Mouse (Mus musculus) CH12.LX (cell line): ENCODE measurements at regions not wholly inside any gene's neighbourhood (a gene's known extent, or its start where the extent isn't known, plus 50 kb on each side); places are given as distances from the start of the nearest gene placed in this dataset.
A peak's percentile ranks its signal among the peaks of the same experiment; 100 is the strongest.

Experiments
- DNase-seq: peaks from one replicate; pipeline ENCODE4 v3.0.0-alpha.2; 2013; ENCODE audit errors: extremely low read depth
- H3K27ac ChIP-seq: 2 replicates; pipeline ENCODE4 v1.5.1; 2012; ENCODE audit warnings: low read depth, mild to moderate bottlenecking, control low read depth, moderate library complexity; ENCODE audit not compliant: insufficient read depth
- H3K27me3 ChIP-seq: replicated peaks from 2 replicates; pipeline ENCODE3; 2012; ENCODE audit warnings: inconsistent platforms
- H3K36me3 ChIP-seq, 2 experiments: replicated peaks in 1 of 2; 2 replicates each; pipeline versions ENCODE3 to v1.6.1; 2012; ENCODE audit warnings: inconsistent platforms in 1 of 2, low read length in 1 of 2, mild to moderate bottlenecking in 1 of 2, mixed read lengths in 1 of 2, moderate library complexity in 1 of 2; ENCODE audit not compliant: control insufficient read depth in 1 of 2, insufficient read depth in 1 of 2
- H3K4me1 ChIP-seq, 2 experiments: 2 replicates each; pipeline ENCODE4 v1.6.1; 2012; ENCODE audit warnings: inconsistent platforms in 1 of 2, moderate library complexity in 1 of 2; ENCODE audit not compliant: insufficient read depth in 2 of 2, control insufficient read depth in 1 of 2
- H3K4me2 ChIP-seq: 2 replicates; pipeline ENCODE4 v1.6.1; 2012; ENCODE audit warnings: low read depth, mild to moderate bottlenecking, control low read depth; ENCODE audit not compliant: poor library complexity, insufficient read depth, severe bottlenecking
- H3K4me3 ChIP-seq, 3 experiments: fragments of 150-350 bp in 1 of 3; sonication (generic) in 1 of 3; replicated peaks in 1 of 3; 2 replicates each; pipeline versions ENCODE3 to v1.5.1; 2011 to 2012; ENCODE audit warnings: low read depth in 2 of 3, low read length in 2 of 3, mild to moderate bottlenecking in 2 of 3, moderate library complexity in 2 of 3, control low read depth in 1 of 3, improper control_type of control experiment in 1 of 3, inconsistent platforms in 1 of 3, mixed read lengths in 1 of 3; ENCODE audit not compliant: poor library complexity in 1 of 3
- H3K79me2 ChIP-seq: replicated peaks from 2 replicates; pipeline ENCODE4 v1.6.1; 2012; ENCODE audit warnings: mild to moderate bottlenecking, moderate library complexity; ENCODE audit not compliant: control insufficient read depth, poor library complexity, insufficient read depth, severe bottlenecking; ENCODE audit errors: extremely low read depth
- H3K9ac ChIP-seq: 2 replicates; pipeline ENCODE4 v1.6.1; 2012; ENCODE audit warnings: low read depth, mild to moderate bottlenecking, control low read depth, moderate library complexity; ENCODE audit not compliant: insufficient read depth
- H3K9me3 ChIP-seq: replicated peaks from 2 replicates; pipeline ENCODE3; 2012; ENCODE audit warnings: low read length, inconsistent platforms, mixed read lengths
- CHD1 ChIP-seq: IDR thresholded peaks from 2 replicates; pipeline ENCODE4 v1.6.1; 2012; ENCODE audit warnings: low read depth, low read length, improper control_type of control experiment, inconsistent platforms
- CHD2 ChIP-seq: IDR thresholded peaks from 2 replicates; pipeline ENCODE4 v1.6.1; 2011; ENCODE audit warnings: low read length, improper control_type of control experiment
- E2F4 ChIP-seq: IDR thresholded peaks from 2 replicates; pipeline ENCODE4 v1.6.1; 2011; ENCODE audit warnings: low read depth, low read length, improper control_type of control experiment; ENCODE audit not compliant: insufficient replicate concordance
- EP300 ChIP-seq: IDR thresholded peaks from 2 replicates; pipeline ENCODE4 v1.6.1; 2011; ENCODE audit warnings: low read length, improper control_type of control experiment
- ETS1 ChIP-seq: conservative IDR thresholded peaks from 2 replicates; pipeline ENCODE4 v1.6.1; 2012; ENCODE audit warnings: low read depth, mild to moderate bottlenecking, inconsistent platforms, low read length, improper control_type of control experiment, moderate library complexity
- HCFC1 ChIP-seq: IDR thresholded peaks from 2 replicates; pipeline ENCODE4 v1.6.1; 2012; ENCODE audit warnings: low read depth, mild to moderate bottlenecking, inconsistent platforms, low read length, improper control_type of control experiment
- IRF4 ChIP-seq: IDR thresholded peaks from 2 replicates; pipeline ENCODE4 v1.6.1; 2014; ENCODE audit warnings: low read depth, mild to moderate bottlenecking, inconsistent platforms, low read length, improper control_type of control experiment
- MAX ChIP-seq: IDR thresholded peaks from 2 replicates; pipeline ENCODE4 v1.6.1; 2011; ENCODE audit warnings: low read length, improper control_type of control experiment
- NELFE ChIP-seq: IDR thresholded peaks from 2 replicates; pipeline ENCODE4 v1.6.1; 2011; ENCODE audit warnings: low read depth, low read length, improper control_type of control experiment
- NRF1 ChIP-seq: IDR thresholded peaks from 2 replicates; pipeline ENCODE4 v1.6.1; 2014; ENCODE audit warnings: low read depth, mild to moderate bottlenecking, inconsistent platforms, low read length, improper control_type of control experiment, moderate library complexity
- PAX5 ChIP-seq: IDR thresholded peaks from 2 replicates; pipeline ENCODE4 v1.6.1; 2012; ENCODE audit warnings: low read length, inconsistent platforms, mixed read lengths
- RAD21 ChIP-seq: IDR thresholded peaks from 2 replicates; pipeline ENCODE4 v1.6.1; 2011; ENCODE audit warnings: low read depth, mild to moderate bottlenecking, low read length, improper control_type of control experiment, moderate library complexity
- SMC3 ChIP-seq: IDR thresholded peaks from 2 replicates; pipeline ENCODE4 v1.6.1; 2011; ENCODE audit warnings: low read depth, low read length, improper control_type of control experiment
- TBP ChIP-seq: conservative IDR thresholded peaks from 2 replicates; pipeline ENCODE4 v1.6.1; 2011; ENCODE audit warnings: low read depth, low read length, improper control_type of control experiment
- TCF12 ChIP-seq: IDR thresholded peaks from 2 replicates; pipeline ENCODE4 v1.6.1; 2014; ENCODE audit warnings: low read depth, mild to moderate bottlenecking, inconsistent platforms, low read length, improper control_type of control experiment
- UBTF ChIP-seq: IDR thresholded peaks from 2 replicates; pipeline ENCODE4 v1.6.1; 2012; ENCODE audit warnings: low read depth, mild to moderate bottlenecking, inconsistent platforms, low read length, improper control_type of control experiment, moderate library complexity
- USF1 ChIP-seq: IDR thresholded peaks from 2 replicates; pipeline ENCODE4 v1.6.1; 2014; ENCODE audit warnings: low read depth, mild to moderate bottlenecking, inconsistent platforms, low read length, improper control_type of control experiment
- ZKSCAN1 ChIP-seq: IDR thresholded peaks from 2 replicates; pipeline ENCODE4 v1.6.1; 2012; ENCODE audit warnings: low read depth, inconsistent platforms, low read length, improper control_type of control experiment, borderline replicate concordance
- ZNF384 ChIP-seq: IDR thresholded peaks from 2 replicates; pipeline ENCODE4 v1.6.1; 2012; ENCODE audit warnings: low read depth, low read length, improper control_type of control experiment, inconsistent platforms
- dilution Hi-C: fragments of 300-500 bp; cut with MboI; formaldehyde crosslinking; loops from 2 replicates; pipeline ENCODE4 v1.14.3; 2020; ENCODE audit warnings: low sequenced_read_pairs; ENCODE audit not compliant: extremely low pct_unique_long_range_greater_than_20kb, extremely low pct_ligation_motif_present
- in situ Hi-C: fragments of 300-500 bp; cut with MboI; formaldehyde crosslinking; loops from 3 replicates; pipeline ENCODE4 v1.14.3; 2019; ENCODE audit warnings: low sequenced_read_pairs, low pct_ligation_motif_present, low pct_unique_long_range_greater_than_20kb, mixed read lengths

- in situ Hi-C loops (no loop called here), dilution Hi-C loops (no loop called here)
- Histone ChIP-seq H3K36me3 (no peaks in the 10 kb centered on the region), H3K79me2 (no peaks in the 10 kb centered on the region), H3K27ac (peak overlapping the region; percentile 85), H3K27me3 (no peaks in the 10 kb centered on the region), H3K4me2 (peak overlapping the region; percentile 76), H3K9me3 (no peaks in the 10 kb centered on the region), H3K4me3 (no peak overlapping the region), H3K9ac (peak overlapping the region; percentile 18; the same call in 1 of the 2 replicates), H3K4me1 (peaks cover 12 to 47% of the 10 kb centered on the region in 2 experiments)
- no peak for DNase-seq
- no peak for TF ChIP-seq UBTF
- TF ChIP-seq TBP, result no peak
- TF ChIP-seq TCF12, result no peak
- no peak; the same call in 1 of the 2 replicates for TF ChIP-seq CHD1
- TF ChIP-seq IRF4, result no peak; the same call in 1 of the 2 replicates
- no peak for TF ChIP-seq NELFE
- no peak for TF ChIP-seq RAD21
Observed at GRCm38 (mm10) chr12:69501346-69501730, 81.5 kb downstream of the Vcpkmt start.

GRCm38 (mm10) chr12:69500600-69501345, 82.1 kb downstream of the Vcpkmt start:
- no peaks in the 10 kb centered on the region for H3K36me3 ChIP-seq
- H3K4me2 ChIP-seq, result peak overlapping the region; percentile 76; the same call in 1 of the 2 replicates
- H3K27me3 ChIP-seq, result no peaks in the 10 kb centered on the region
- H3K27ac ChIP-seq, result peak overlapping the region; percentile 85
- in situ Hi-C loops, result no loop called here
- peak overlapping the region; percentile 18; the same call in 1 of the 2 replicates for H3K9ac ChIP-seq
- peaks cover 12 to 47% of the 10 kb centered on the region in 2 experiments for H3K4me1 ChIP-seq
- no peaks in the 10 kb centered on the region for H3K9me3 ChIP-seq
- dilution Hi-C loops, result no loop called here
- peak; percentile 58 for DNase-seq
- H3K79me2 ChIP-seq, result no peaks in the 10 kb centered on the region
- H3K4me3 ChIP-seq, result no peak overlapping the region
- no peak for TF ChIP-seq CHD2
- TF ChIP-seq SMC3, result no peak
- TF ChIP-seq USF1, result 0 out of 2 replicates have a peak, but pooled peaks have one; percentile 8
- TF ChIP-seq NRF1, result no peak
- no peak for TF ChIP-seq PAX5
- TF ChIP-seq ZNF384, result no peak
- TF ChIP-seq CHD1, result no peak
- TF ChIP-seq HCFC1, result no peak
- no peak for TF ChIP-seq EP300
- TF ChIP-seq ETS1, result no peak
- TF ChIP-seq MAX, result peak; percentile 18; the same call in 1 of the 2 replicates
- no peak for TF ChIP-seq UBTF
- TF ChIP-seq NELFE, result no peak
- TF ChIP-seq ZKSCAN1, result no peak
- no peak for TF ChIP-seq E2F4
